Mouse (Mus musculus) CH12.LX (cell line): ENCODE results near the gene Zfp62. TPM values are rescaled to one million over a fixed set of nuclear protein-coding genes. Genes with fewer than 3 reads are reported as not detected.

Source experiments
- DNase-seq: peaks from one replicate; pipeline ENCODE4 v3.0.0-alpha.2; 2013; ENCODE audit errors: extremely low read depth
- H3K27ac ChIP-seq: 2 replicates; pipeline ENCODE4 v1.5.1; 2012; ENCODE audit warnings: low read depth, mild to moderate bottlenecking, control low read depth, moderate library complexity; ENCODE audit not compliant: insufficient read depth
- H3K27me3 ChIP-seq: replicated peaks from 2 replicates; pipeline ENCODE3; 2012; ENCODE audit warnings: inconsistent platforms
- H3K36me3 ChIP-seq, 2 experiments: replicated peaks in 1 of 2; 2 replicates each; pipeline versions ENCODE3 to v1.6.1; 2012; ENCODE audit warnings: inconsistent platforms in 1 of 2, low read length in 1 of 2, mild to moderate bottlenecking in 1 of 2, mixed read lengths in 1 of 2, moderate library complexity in 1 of 2; ENCODE audit not compliant: control insufficient read depth in 1 of 2, insufficient read depth in 1 of 2
- H3K4me1 ChIP-seq, 2 experiments: 2 replicates each; pipeline ENCODE4 v1.6.1; 2012; ENCODE audit warnings: inconsistent platforms in 1 of 2, moderate library complexity in 1 of 2; ENCODE audit not compliant: insufficient read depth in 2 of 2, control insufficient read depth in 1 of 2
- H3K4me2 ChIP-seq: 2 replicates; pipeline ENCODE4 v1.6.1; 2012; ENCODE audit warnings: low read depth, mild to moderate bottlenecking, control low read depth; ENCODE audit not compliant: poor library complexity, insufficient read depth, severe bottlenecking
- H3K4me3 ChIP-seq, 3 experiments: fragments of 150-350 bp in 1 of 3; sonication (generic) in 1 of 3; replicated peaks in 1 of 3; 2 replicates each; pipeline versions ENCODE3 to v1.5.1; 2011 to 2012; ENCODE audit warnings: low read depth in 2 of 3, low read length in 2 of 3, mild to moderate bottlenecking in 2 of 3, moderate library complexity in 2 of 3, control low read depth in 1 of 3, improper control_type of control experiment in 1 of 3, inconsistent platforms in 1 of 3, mixed read lengths in 1 of 3; ENCODE audit not compliant: poor library complexity in 1 of 3
- H3K79me2 ChIP-seq: replicated peaks from 2 replicates; pipeline ENCODE4 v1.6.1; 2012; ENCODE audit warnings: mild to moderate bottlenecking, moderate library complexity; ENCODE audit not compliant: control insufficient read depth, poor library complexity, insufficient read depth, severe bottlenecking; ENCODE audit errors: extremely low read depth
- H3K9ac ChIP-seq: 2 replicates; pipeline ENCODE4 v1.6.1; 2012; ENCODE audit warnings: low read depth, mild to moderate bottlenecking, control low read depth, moderate library complexity; ENCODE audit not compliant: insufficient read depth
- H3K9me3 ChIP-seq: replicated peaks from 2 replicates; pipeline ENCODE3; 2012; ENCODE audit warnings: low read length, inconsistent platforms, mixed read lengths
- ELF1 ChIP-seq: IDR thresholded peaks from 2 replicates; pipeline ENCODE4 v1.6.1; 2014; ENCODE audit warnings: low read depth, mild to moderate bottlenecking, inconsistent platforms, low read length, improper control_type of control experiment
- ETS1 ChIP-seq: conservative IDR thresholded peaks from 2 replicates; pipeline ENCODE4 v1.6.1; 2012; ENCODE audit warnings: low read depth, mild to moderate bottlenecking, inconsistent platforms, low read length, improper control_type of control experiment, moderate library complexity
- GABPA ChIP-seq: IDR thresholded peaks from 2 replicates; pipeline ENCODE4 v1.6.1; 2012; ENCODE audit warnings: low read depth, low read length, improper control_type of control experiment, inconsistent platforms; ENCODE audit not compliant: insufficient replicate concordance
- IRF4 ChIP-seq: IDR thresholded peaks from 2 replicates; pipeline ENCODE4 v1.6.1; 2014; ENCODE audit warnings: low read depth, mild to moderate bottlenecking, inconsistent platforms, low read length, improper control_type of control experiment
- JUN ChIP-seq: IDR thresholded peaks from 2 replicates; pipeline ENCODE4 v1.6.1; 2011; ENCODE audit warnings: low read depth, mild to moderate bottlenecking, low read length, improper control_type of control experiment, moderate library complexity; ENCODE audit not compliant: insufficient read depth
- JUND ChIP-seq: conservative IDR thresholded peaks from 2 replicates; pipeline ENCODE4 v1.6.1; 2011; ENCODE audit warnings: low read depth, low read length, improper control_type of control experiment
- MAFK ChIP-seq: IDR thresholded peaks from 2 replicates; pipeline ENCODE4 v1.6.1; 2011; ENCODE audit warnings: low read length, improper control_type of control experiment; ENCODE audit not compliant: insufficient replicate concordance
- MAZ ChIP-seq: IDR thresholded peaks from 2 replicates; pipeline ENCODE4 v1.6.1; 2012; ENCODE audit warnings: low read depth, mild to moderate bottlenecking, inconsistent platforms, low read length, improper control_type of control experiment, moderate library complexity
- NELFE ChIP-seq: IDR thresholded peaks from 2 replicates; pipeline ENCODE4 v1.6.1; 2011; ENCODE audit warnings: low read depth, low read length, improper control_type of control experiment
- PAX5 ChIP-seq: IDR thresholded peaks from 2 replicates; pipeline ENCODE4 v1.6.1; 2012; ENCODE audit warnings: low read length, inconsistent platforms, mixed read lengths
- POLR2A ChIP-seq: IDR thresholded peaks from 2 replicates; pipeline ENCODE4 v1.6.1; 2011; ENCODE audit warnings: low read depth, mild to moderate bottlenecking, improper control_type of control experiment, low read length
- POLR2AphosphoS2 ChIP-seq: IDR thresholded peaks from 2 replicates; pipeline ENCODE4 v1.6.1; 2011; ENCODE audit warnings: low read depth, low read length, improper control_type of control experiment
- RAD21 ChIP-seq: IDR thresholded peaks from 2 replicates; pipeline ENCODE4 v1.6.1; 2011; ENCODE audit warnings: low read depth, mild to moderate bottlenecking, low read length, improper control_type of control experiment, moderate library complexity
- RCOR1 ChIP-seq: conservative IDR thresholded peaks from 2 replicates; pipeline ENCODE4 v1.6.1; 2012; ENCODE audit warnings: low read depth, mild to moderate bottlenecking, inconsistent platforms, low read length, improper control_type of control experiment
- SMC3 ChIP-seq: IDR thresholded peaks from 2 replicates; pipeline ENCODE4 v1.6.1; 2011; ENCODE audit warnings: low read depth, low read length, improper control_type of control experiment
- TCF12 ChIP-seq: IDR thresholded peaks from 2 replicates; pipeline ENCODE4 v1.6.1; 2014; ENCODE audit warnings: low read depth, mild to moderate bottlenecking, inconsistent platforms, low read length, improper control_type of control experiment
- UBTF ChIP-seq: IDR thresholded peaks from 2 replicates; pipeline ENCODE4 v1.6.1; 2012; ENCODE audit warnings: low read depth, mild to moderate bottlenecking, inconsistent platforms, low read length, improper control_type of control experiment, moderate library complexity
- ZC3H11A ChIP-seq: IDR thresholded peaks from 2 replicates; pipeline ENCODE4 v1.6.1; 2012; ENCODE audit warnings: low read depth, mild to moderate bottlenecking, inconsistent platforms, low read length, improper control_type of control experiment
- ZNF384 ChIP-seq: IDR thresholded peaks from 2 replicates; pipeline ENCODE4 v1.6.1; 2012; ENCODE audit warnings: low read depth, low read length, improper control_type of control experiment, inconsistent platforms
- dilution Hi-C: fragments of 300-500 bp; cut with MboI; formaldehyde crosslinking; loops from 2 replicates; pipeline ENCODE4 v1.14.3; 2020; ENCODE audit warnings: low sequenced_read_pairs; ENCODE audit not compliant: extremely low pct_unique_long_range_greater_than_20kb, extremely low pct_ligation_motif_present
- in situ Hi-C: fragments of 300-500 bp; cut with MboI; formaldehyde crosslinking; loops from 3 replicates; pipeline ENCODE4 v1.14.3; 2019; ENCODE audit warnings: low sequenced_read_pairs, low pct_ligation_motif_present, low pct_unique_long_range_greater_than_20kb, mixed read lengths
- polyA plus RNA-seq: library from polyadenylated mRNA; unstranded; fragments of >175 nt; gene quantifications from 2 replicates; pipeline ENCODE4 v1.2.1, GENCODE M21; 2012; ENCODE audit warnings: low read depth; ENCODE audit not compliant: insufficient read length
- total RNA-seq, 2 experiments: library from RNA; depleted of rRNA; stranded (reverse); fragments of 300-350 nt in 1 of 2; fragments of >200 nt in 1 of 2; gene quantifications; 2 replicates each; pipeline ENCODE4 v1.2.3; 2012 to 2014

The Zfp62 gene
- total and polyA plus RNA-seq, 3 experiments = 22.6 to 38.7 (median 25.3) TPM

GRCm38 (mm10) chr11:49241471-49241870 is 38.4 kb downstream of the Zfp62 start (continued):
- no peak for TF ChIP-seq RCOR1
- peak; percentile 70 for TF ChIP-seq ETS1
- TF ChIP-seq RAD21 = no peak
- no peak for TF ChIP-seq PAX5
- peak; percentile 86 for TF ChIP-seq TCF12
- TF ChIP-seq UBTF = no peak
- peak; percentile 80 for TF ChIP-seq ZNF384
- TF ChIP-seq POLR2A = no peak
- TF ChIP-seq MAFK = no peak
- TF ChIP-seq JUND = peak; percentile 18; the same call in 1 of the 2 replicates
- no peak for TF ChIP-seq POLR2AphosphoS2
- no peak for TF ChIP-seq MAZ
- peak; percentile 73 for TF ChIP-seq IRF4
- no peak for TF ChIP-seq ZC3H11A
- TF ChIP-seq ELF1 = peak; percentile 15; the same call in 1 of the 2 replicates

GRCm38 (mm10) chr11:49242944-49243626 is 40.0 kb downstream of the Zfp62 start:
- Histone ChIP-seq H3K79me2 (peaks cover 23% of the 10 kb centered on the region), H3K27ac (peak overlapping the region; percentile 12; the same call in 1 of the 2 replicates), H3K4me2 (peak overlapping the region; percentile 54), H3K27me3 (no peaks in the 10 kb centered on the region), H3K9ac (peak overlapping the region; percentile 50; the same call in 1 of the 2 replicates), H3K9me3 (no peaks in the 10 kb centered on the region), H3K4me1 (peaks cover 5 to 59% of the 10 kb centered on the region in 2 experiments; a peak in 3 of 4 replicates), H3K4me3 (peak overlapping the region; percentile 66 to 94 (median 72)), H3K36me3 (no peaks in the 10 kb centered on the region)
- in situ Hi-C loops (loop anchor here (5.0 kb wide), 1 partner anchor 371 kb away; the partner anchor contains the start of gene Irgm1), dilution Hi-C loops (no loop called here)
- no peak for TF ChIP-seq JUN
- TF ChIP-seq ZNF384 = no peak
- no peak for TF ChIP-seq RCOR1
- TF ChIP-seq NELFE = no peak
- no peak for TF ChIP-seq POLR2AphosphoS2
- no peak for TF ChIP-seq SMC3
- TF ChIP-seq GABPA = no peak
- DNase-seq = no peak
